Mouse (Mus musculus) heart, embryonic 11.5 days (tissue): ENCODE data around the gene Tmem258. TPM values are rescaled to one million over a fixed set of nuclear protein-coding genes. Genes with fewer than 3 reads are reported as not detected.

Experiments
- ATAC-seq: fragments of 200-750 bp; cut with Nextera tagmentation; replicated peaks from 2 replicates; pipeline ENCODE4 v1.8.0; 2017; ENCODE audit warnings: moderate library complexity; ENCODE audit not compliant: insufficient number of reproducible peaks, low FRiP score, low TSS enrichment
- H3K27ac ChIP-seq: fragments of 300-500 bp; sonication (generic); 2 replicates; pipeline ENCODE4 v1.5.1; 2014; ENCODE audit warnings: mild to moderate bottlenecking, low read depth, low read length
- H3K27me3 ChIP-seq: fragments of 300-500 bp; sonication (generic); 2 replicates; pipeline ENCODE4 v1.6.1; 2014; ENCODE audit warnings: mild to moderate bottlenecking, low read length, mixed read lengths; ENCODE audit not compliant: control insufficient read depth, insufficient read depth
- H3K36me3 ChIP-seq: fragments of 300-500 bp; sonication (generic); 2 replicates; pipeline ENCODE4 v1.6.1; 2014; ENCODE audit warnings: mild to moderate bottlenecking, low read length, moderate library complexity, mixed read lengths; ENCODE audit not compliant: control insufficient read depth, insufficient read depth
- H3K4me1 ChIP-seq: fragments of 300-500 bp; sonication (generic); 2 replicates; pipeline ENCODE4 v1.6.1; 2014; ENCODE audit warnings: low read length; ENCODE audit not compliant: control insufficient read depth, insufficient read depth
- H3K4me2 ChIP-seq: fragments of 300-500 bp; sonication (generic); 2 replicates; pipeline ENCODE4 v1.6.1; 2014; ENCODE audit warnings: mild to moderate bottlenecking, moderate library complexity
- H3K4me3 ChIP-seq: fragments of 300-500 bp; sonication (generic); 2 replicates; pipeline ENCODE4 v1.5.1; 2014; ENCODE audit warnings: low read depth, low read length
- H3K9ac ChIP-seq: fragments of 300-500 bp; sonication (generic); 2 replicates; pipeline ENCODE4 v1.6.1; 2014; ENCODE audit warnings: mild to moderate bottlenecking, low read depth, low read length, moderate library complexity
- H3K9me3 ChIP-seq: fragments of 300-500 bp; sonication (generic); replicated peaks from 2 replicates; pipeline ENCODE4 v1.6.1; 2016; ENCODE audit warnings: low read length; ENCODE audit not compliant: control insufficient read depth
- WGBS: fragments of 180-500 bp; shearing (Covaris S2); extraction: QIAGEN DNeasy Blood & Tissue Kit; methylation state at CpG from one replicate; pipeline ENCODE4 v1.1.7; 2014; ENCODE audit not compliant: insufficient replicate concordance; 5-methylcytosine and 5-hydroxymethylcytosine counted together
- polyA plus RNA-seq: library from polyadenylated mRNA; unstranded; fragments of >200 nt; fragmentation: Nextera tagmentation; extraction: Ambion mirVana; gene quantifications from 2 replicates; pipeline ENCODE4 v1.2.1, GENCODE M21; 2014

The Tmem258 gene
- polyA plus RNA-seq, 1 experiment from 2014 or later: 412 TPM

DNA sequence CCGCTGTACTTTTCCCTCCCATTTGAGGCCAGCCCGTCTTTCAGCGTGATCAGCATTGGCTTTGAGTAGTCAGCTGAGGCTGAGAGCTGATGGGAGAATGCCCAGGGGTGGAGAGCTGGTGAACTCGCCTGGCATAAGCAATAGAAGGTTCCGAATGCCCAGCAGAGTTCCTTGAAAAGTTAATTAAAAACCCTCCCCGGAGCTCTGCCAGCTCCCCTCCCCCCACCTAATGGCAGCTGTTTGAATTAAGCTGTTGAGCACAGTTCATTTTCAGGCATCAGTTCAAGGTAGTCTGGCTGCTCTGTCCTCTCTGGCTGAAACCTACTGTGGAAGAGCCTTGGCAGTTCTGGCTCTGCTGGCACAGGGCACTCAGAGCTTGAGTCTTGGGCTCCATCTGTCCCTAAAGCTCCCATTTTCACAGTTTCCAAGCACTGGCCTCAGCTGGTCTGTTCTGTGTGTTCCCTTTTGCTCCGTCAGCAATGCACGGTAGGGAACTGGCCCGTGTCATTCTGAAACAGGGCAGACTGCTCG, 15.5 kb upstream of the Tmem258 start:
- peaks cover 54% of the 10 kb centered on the region for H3K36me3 ChIP-seq
- no peak overlapping the region for H3K4me2 ChIP-seq
- H3K27me3 ChIP-seq: no peaks in the 10 kb centered on the region
- no peak overlapping the region for H3K27ac ChIP-seq
- H3K9me3 ChIP-seq: no peaks in the 10 kb centered on the region
- H3K4me3 ChIP-seq: no peak overlapping the region
- no peak overlapping the region for H3K9ac ChIP-seq
- WGBS: 86% methylated on average over 10 of the region's 10 CpGs
- peaks cover 14% of the 10 kb centered on the region for H3K4me1 ChIP-seq
- no peak for ATAC-seq

DNA sequence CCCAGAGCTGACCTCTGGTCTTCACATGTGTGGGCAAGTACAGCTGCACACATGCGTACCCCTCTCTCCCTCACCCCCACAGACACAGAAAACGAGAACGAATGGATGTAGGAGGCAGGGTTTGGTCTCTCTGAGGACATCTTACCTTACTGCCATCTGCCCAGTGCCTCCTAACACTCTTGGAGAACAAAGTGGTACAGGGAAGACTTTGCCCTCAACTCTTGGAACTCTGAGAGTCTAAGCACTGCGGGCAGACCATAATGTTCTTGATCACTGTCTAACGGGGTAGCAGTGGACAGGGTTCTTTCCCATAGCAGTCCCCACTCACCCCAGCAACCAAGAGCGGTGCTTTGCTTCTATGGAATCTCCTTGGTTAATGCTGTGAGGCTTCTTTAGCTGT, 14.8 kb upstream of the Tmem258 start:
- H3K9me3 ChIP-seq: no peaks in the 10 kb centered on the region
- no peak overlapping the region for H3K27ac ChIP-seq
- H3K4me3 ChIP-seq: no peak overlapping the region
- no peak overlapping the region for H3K4me2 ChIP-seq
- no peaks in the 10 kb centered on the region for H3K27me3 ChIP-seq
- 91% methylated on average over 6 of the region's 6 CpGs for WGBS
- peaks cover 61% of the 10 kb centered on the region for H3K36me3 ChIP-seq
- peaks cover 11% of the 10 kb centered on the region for H3K4me1 ChIP-seq
- ATAC-seq: no peak
- H3K9ac ChIP-seq: no peak overlapping the region

DNA sequence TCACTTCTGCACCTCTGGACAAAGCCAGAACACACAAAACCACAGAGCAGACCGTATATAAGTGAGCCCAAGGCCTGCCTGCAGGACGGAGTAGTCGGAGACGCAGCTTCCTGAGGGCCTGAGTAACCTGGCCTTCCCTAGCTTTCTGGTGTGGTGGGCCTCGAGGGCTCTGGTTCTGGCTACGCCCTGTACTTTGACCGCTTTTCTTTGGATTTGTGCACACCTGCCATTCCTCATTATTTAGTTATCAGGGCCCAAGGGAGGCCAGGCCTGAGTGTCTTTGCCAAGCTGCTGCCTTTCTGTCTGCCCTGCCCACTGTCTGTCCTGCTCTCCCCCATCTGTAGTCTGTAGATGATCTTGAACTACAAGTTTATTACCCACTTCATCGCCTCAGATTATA, 13.9 kb upstream of the Tmem258 start:
- Histone ChIP-seq H3K4me1 (peaks cover 5% of the 10 kb centered on the region), H3K4me3 (no peak overlapping the region), H3K9ac (no peak overlapping the region), H3K36me3 (peaks cover 68% of the 10 kb centered on the region), H3K4me2 (no peak overlapping the region), H3K27ac (no peak overlapping the region), H3K9me3 (no peaks in the 10 kb centered on the region), H3K27me3 (no peaks in the 10 kb centered on the region)
- 91% methylated on average over 8 of the region's 8 CpGs for WGBS
- no peak for ATAC-seq

GRCm38 (mm10) chr19:10190796-10191195, 13.0 kb upstream of the Tmem258 start:
- H3K27ac ChIP-seq: no peak overlapping the region

GRCm38 (mm10) chr19:10191326-10191725, 12.5 kb upstream of the Tmem258 start:
- 46% methylated on average over 7 of the region's 7 CpGs for WGBS
- Histone ChIP-seq H3K4me2 (no peak overlapping the region), H3K9ac (no peak overlapping the region), H3K27ac (0 out of 2 replicates have a peak overlapping the region, but pooled peaks have one; percentile 10), H3K36me3 (peaks cover 62% of the 10 kb centered on the region), H3K9me3 (no peaks in the 10 kb centered on the region), H3K4me1 (peaks cover 5% of the 10 kb centered on the region), H3K27me3 (no peaks in the 10 kb centered on the region), H3K4me3 (no peak overlapping the region)
- no peak for ATAC-seq

More at GRCm38 (mm10) chr19:10190796-10191195, 13.0 kb upstream of the Tmem258 start:
- no peak overlapping the region for H3K9ac ChIP-seq
- no peak overlapping the region for H3K4me3 ChIP-seq
- peaks cover 64% of the 10 kb centered on the region for H3K36me3 ChIP-seq
- H3K9me3 ChIP-seq: no peaks in the 10 kb centered on the region
- no peak for ATAC-seq
- H3K27me3 ChIP-seq: no peaks in the 10 kb centered on the region
- H3K4me1 ChIP-seq: peaks cover 5% of the 10 kb centered on the region
- WGBS: 50% methylated on average over 2 of the region's 2 CpGs
- no peak overlapping the region for H3K4me2 ChIP-seq

DNA sequence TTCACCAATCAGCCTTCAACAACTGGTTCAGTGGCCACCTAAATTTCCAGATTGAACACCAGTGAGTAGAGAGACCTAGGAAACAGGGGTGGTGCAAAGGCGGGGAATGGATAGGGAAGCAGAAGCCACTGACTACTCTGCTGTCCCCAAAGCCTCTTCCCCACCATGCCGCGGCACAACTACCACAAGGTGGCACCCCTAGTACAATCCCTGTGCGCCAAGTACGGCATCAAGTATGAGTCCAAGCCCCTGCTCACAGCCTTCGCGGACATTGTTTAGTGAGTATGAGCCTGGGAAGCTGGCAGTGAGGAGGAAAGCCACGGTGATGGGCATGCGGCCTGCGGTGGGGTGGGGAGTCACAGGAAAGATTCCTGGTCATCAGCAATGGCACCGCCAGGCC, 9.5 kb upstream of the Tmem258 start:
- no peak for ATAC-seq
- H3K4me2 ChIP-seq: no peak overlapping the region
- H3K36me3 ChIP-seq: peaks cover 46% of the 10 kb centered on the region
- no peaks in the 10 kb centered on the region for H3K9me3 ChIP-seq
- H3K27ac ChIP-seq: no peak overlapping the region
- H3K4me3 ChIP-seq: no peak overlapping the region
- H3K9ac ChIP-seq: no peak overlapping the region
- H3K4me1 ChIP-seq: peaks cover 5% of the 10 kb centered on the region
- H3K27me3 ChIP-seq: no peaks in the 10 kb centered on the region
- 79% methylated on average over 11 of the region's 11 CpGs for WGBS

- Histone ChIP-seq H3K4me2 (no peak overlapping the region), H3K27me3 (no peaks in the 10 kb centered on the region), H3K36me3 (peaks cover 46% of the 10 kb centered on the region), H3K4me3 (no peak overlapping the region), H3K9ac (no peak overlapping the region), H3K4me1 (peaks cover 5% of the 10 kb centered on the region), H3K9me3 (no peaks in the 10 kb centered on the region), H3K27ac (no peak overlapping the region)
- 80% methylated on average over 5 of the region's 5 CpGs for WGBS
- ATAC-seq: no peak
These were observed 8.6 kb upstream of the Tmem258 start for GRCm38 (mm10) chr19:10195252-10195651.

GRCm38 (mm10) chr19:10197130-10197529, 6.7 kb upstream of the Tmem258 start:
- H3K27me3 ChIP-seq: no peaks in the 10 kb centered on the region
- H3K4me1 ChIP-seq: no peaks in the 10 kb centered on the region
- H3K36me3 ChIP-seq: peaks cover 45% of the 10 kb centered on the region
- WGBS: 89% methylated on average over 4 of the region's 4 CpGs
- no peaks in the 10 kb centered on the region for H3K9me3 ChIP-seq
- H3K27ac ChIP-seq: no peak overlapping the region
- no peak overlapping the region for H3K4me2 ChIP-seq
- no peak for ATAC-seq
- no peak overlapping the region for H3K4me3 ChIP-seq
- H3K9ac ChIP-seq: no peak overlapping the region

DNA sequence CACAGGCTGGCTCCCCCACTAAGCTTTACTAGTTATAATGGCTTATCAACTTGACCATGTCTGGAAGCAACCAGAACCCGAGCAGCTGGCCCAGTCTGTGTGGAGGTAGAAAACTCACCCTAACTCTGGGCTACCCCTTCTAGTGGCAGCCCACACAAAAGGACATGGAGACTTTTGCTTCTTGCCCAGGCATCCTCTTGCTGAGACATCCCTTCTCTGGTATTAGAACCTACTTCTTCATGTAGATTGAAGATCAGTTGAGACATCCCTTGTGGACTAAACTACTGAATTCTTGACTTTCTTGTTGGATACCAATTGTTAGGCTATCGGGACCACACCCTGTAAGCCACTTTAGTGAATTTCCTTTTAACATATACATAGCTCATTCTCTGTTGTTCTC, 5.5 kb upstream of the Tmem258 start:
- no peaks in the 10 kb centered on the region for H3K9me3 ChIP-seq
- peaks cover 38% of the 10 kb centered on the region for H3K36me3 ChIP-seq
- peaks cover 8% of the 10 kb centered on the region for H3K4me1 ChIP-seq

More for the DNA sequence above, 5.5 kb upstream of the Tmem258 start:
- H3K4me2 ChIP-seq: no peak overlapping the region
- WGBS: 84% methylated on average over 2 of the region's 2 CpGs
- no peak overlapping the region for H3K27ac ChIP-seq
- no peak overlapping the region for H3K4me3 ChIP-seq
- ATAC-seq: no peak
- H3K27me3 ChIP-seq: no peaks in the 10 kb centered on the region
- H3K9ac ChIP-seq: no peak overlapping the region
